Mouse (Mus musculus): ENCODE measurements around the gene P2rx1.

P2rx1 gene

DNA sequence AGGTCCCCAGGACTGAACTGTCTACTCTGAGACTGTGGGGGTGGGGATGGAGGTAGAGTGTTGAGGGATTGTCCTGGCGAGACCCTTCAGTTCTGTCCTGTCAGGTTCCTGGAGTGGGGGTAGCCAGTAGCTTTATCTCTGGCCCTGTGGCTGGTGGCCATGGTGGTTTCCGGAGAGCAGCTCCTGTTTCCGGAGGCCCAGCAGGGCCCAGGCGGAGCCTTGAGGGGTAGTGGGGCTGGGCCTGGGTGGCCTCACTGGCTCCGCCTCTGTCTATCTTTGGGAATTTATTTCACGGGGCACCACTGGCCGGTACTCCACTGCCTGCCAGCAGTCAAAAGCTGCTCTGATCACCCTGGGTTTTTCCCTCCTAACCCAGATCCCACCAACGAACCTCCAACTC, at the start of gene P2rx1:
TSS of gene P2rx1 (plus strand) at position 333 of the 400 bp plus-strand sequence.
- DNase-seq (ENCODE audit: low spot score in 2 of 2), result no peak

DNA sequence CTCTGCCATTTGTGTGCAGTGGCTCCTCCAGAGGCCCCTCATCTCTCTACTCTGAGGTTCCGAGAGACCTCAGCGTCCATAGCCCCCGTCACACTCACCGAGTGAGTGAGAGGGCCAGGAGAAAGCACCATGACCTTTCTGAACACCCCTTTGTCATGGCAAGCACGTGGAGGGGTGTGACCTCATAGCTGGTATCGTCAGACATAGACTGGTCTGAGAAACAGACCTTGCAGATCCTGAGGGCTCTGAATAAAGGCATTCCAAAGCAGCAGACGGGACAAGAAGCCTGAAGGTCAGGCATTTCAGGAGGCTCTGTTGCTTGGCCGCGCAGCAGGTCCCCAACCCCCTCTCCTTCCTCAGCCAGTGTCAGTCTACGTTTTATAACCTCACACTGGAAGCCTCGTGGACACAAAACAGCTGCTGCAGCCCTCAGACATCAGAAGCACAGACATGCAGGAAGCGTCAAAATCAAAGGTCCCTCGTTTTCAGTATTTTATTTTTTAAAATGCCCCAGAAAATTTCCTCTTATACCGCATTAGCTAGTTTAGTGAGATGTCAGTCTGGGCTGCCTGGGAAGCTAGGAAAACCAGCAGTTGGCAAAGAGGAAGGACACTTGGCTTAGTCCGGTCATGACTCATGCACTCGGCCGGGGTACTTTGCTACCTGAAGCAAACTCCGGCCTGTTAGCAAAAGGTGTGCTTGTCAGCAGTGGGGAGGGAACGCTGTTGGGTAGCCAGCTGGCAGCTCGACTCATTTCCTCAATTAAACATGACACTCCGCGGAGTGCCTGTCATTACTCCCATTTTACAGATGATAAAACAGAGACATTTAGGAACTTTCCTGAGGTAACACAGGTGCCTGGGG, 47.5 kb upstream of the P2rx1 start:
- no peak for DNase-seq (ENCODE audit: low spot score in 2 of 2)

DNA sequence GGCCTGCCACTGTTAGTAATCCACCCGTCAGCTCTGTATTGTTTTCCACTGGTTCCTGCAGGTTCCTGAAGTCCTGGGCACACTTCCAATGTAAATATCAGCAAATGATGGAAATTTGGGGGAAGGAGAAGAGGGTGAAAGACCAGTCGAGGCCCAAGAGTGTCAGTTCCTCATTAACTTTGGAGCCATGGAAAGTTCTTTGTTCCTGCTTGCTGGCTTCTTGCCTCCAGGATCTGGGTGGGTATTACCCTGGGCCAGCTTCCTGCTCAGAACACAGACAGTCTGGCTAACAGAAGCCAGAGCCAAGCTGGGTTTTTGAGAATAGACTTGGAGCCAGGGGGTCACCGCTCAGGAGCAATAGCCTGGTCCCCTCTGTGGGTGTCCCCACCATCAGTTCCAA, 46.7 kb upstream of the P2rx1 start:
- DNase-seq (ENCODE audit: low spot score in 2 of 2), result no peak

DNA sequence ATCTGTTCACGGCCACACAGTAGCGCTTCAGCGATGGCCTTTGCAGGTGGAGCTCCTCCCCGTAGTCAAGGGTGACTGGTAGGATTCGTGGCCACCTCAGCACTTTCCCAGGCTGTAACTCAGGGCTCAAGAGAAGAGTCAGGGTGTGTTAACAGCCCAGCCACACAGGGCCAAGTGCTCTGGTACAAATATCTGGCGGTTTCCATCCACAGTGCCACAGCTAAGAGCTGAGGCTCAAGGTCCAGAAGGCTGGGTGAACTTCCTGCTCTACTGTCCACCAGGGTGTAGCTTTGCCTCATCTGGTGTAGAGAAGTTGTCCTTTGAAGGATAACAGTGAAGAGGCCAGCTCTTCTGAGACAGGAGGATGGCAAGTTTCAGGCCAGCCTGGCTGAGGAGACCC, 46.2 kb upstream of the P2rx1 start:
- no peak for DNase-seq (ENCODE audit: low spot score in 2 of 2)

DNA sequence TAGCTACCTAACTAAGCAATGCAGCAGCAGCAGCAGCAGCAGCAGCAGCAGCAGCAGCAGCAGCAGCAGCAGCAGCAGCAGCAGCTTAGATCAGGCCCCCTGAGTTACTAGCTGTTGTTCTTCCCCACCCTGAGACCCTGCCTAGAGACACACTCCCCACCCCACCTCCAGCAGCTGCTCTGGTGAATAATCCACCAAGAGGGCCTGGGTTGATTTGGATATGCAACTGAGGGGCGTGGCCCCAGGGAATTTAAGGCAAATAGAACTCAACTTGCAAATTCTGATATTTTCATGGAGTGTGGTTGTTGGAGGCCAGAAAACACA, 45.8 kb upstream of the P2rx1 start:
- DNase-seq (ENCODE audit: low spot score in 2 of 2), result no peak

DNA sequence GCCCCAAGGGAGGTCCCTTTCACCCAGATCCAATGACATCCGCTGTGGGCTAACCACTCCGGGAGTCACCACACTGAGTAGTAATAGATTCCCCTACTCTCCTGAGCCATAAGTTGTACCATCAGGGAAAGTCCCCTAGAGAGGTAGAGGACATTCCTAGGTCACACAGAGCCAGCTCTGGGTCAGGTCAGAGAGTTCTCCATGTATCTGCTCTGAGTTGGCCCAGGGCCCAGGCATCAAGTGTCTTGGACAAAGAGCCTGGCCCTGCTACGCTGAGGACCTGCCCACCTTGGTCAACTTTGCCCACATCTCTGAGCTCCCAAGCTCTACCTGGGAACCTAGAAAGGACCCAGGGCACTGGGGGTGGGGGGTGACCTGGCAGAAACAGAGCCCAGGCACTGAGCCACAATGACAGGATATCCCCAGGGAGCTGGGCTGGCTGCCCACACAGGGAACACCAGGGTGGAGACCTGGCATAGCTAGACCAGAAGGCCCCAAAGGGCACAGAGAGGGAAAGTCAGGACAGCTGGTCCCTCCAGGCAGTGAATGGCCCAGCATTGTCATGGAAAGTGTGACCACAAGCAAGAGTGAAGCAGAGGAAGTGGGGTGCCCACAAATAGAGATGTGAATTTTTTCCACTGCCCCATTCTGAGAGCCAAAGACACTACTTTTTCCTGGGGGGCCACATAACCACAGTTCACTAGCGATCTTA, 45.3 kb upstream of the P2rx1 start:
- no peak for DNase-seq (ENCODE audit: low spot score in 2 of 2)

DNA sequence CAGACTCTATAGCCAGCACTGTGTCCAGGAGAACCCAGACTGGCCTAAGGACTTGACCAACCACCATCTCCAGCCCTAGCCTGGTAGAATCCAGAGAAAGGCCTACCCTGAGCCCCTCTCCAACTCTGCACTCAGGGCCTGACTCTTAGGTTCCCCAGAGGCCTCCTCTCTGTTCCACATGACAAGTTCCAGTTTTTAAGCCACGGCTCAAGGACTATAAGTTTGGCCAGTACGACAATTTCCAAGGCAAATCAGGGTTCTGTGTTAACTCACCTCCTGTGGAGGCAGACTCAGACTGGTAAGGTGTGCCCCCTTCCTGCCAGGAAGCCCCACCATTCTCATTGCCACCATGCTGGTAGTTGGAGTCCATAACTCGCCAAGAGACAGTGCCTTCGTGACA, 44.7 kb upstream of the P2rx1 start:
- no peak for DNase-seq (ENCODE audit: low spot score in 2 of 2)

DNA sequence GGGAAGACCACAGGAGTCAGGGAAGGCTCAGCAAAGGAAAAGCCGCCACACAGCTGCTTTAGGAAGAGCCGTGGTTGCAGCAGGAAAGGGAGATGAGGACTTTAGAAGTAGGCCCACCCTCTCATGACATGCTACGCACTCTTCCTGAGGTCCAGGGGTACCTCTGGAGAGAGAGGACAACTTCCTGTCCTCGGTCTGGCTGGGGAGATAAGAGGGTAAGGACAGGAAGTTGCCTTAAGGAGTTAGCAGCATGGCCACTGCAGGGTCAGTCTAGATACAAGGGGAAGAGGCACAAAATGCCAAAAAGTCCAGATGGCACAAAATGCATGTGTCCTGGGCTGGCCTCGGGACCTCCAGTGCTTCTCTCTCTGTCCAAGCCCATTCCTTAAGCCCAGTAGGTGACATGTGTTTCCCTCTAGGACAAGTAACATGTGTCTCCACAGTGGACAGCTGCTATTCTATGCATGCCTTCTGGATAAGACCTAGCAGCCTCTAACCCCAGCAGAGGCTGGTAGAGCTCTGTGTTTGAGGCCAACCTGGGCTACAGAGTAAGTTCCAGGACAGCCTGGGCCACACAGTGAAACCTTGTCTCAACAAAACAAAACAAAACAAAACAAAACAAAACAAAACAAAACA, 43.4 kb upstream of the P2rx1 start:
- DNase-seq (ENCODE audit: low spot score in 2 of 2), result no peak

DNA sequence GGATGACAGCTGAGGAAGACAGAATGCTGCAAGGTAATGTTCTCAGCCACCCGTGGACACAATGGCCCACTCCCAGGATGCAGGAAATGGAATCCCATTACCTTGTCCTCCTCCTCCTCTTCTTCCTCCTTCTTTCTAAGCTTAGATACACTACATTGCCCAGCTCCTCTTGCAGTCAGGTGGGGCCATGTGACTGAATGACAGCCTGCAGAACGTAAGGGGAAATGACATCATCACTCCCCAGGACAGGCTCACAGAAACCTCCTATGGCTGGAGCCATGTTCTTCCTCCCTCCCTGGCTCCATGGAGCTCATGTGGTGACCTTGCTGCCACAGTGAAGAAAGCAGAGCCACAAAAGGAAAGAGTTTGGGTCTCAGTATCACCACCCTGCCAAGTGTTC, 41.6 kb upstream of the P2rx1 start:
- no peak for DNase-seq (ENCODE audit: low spot score in 2 of 2)

DNA sequence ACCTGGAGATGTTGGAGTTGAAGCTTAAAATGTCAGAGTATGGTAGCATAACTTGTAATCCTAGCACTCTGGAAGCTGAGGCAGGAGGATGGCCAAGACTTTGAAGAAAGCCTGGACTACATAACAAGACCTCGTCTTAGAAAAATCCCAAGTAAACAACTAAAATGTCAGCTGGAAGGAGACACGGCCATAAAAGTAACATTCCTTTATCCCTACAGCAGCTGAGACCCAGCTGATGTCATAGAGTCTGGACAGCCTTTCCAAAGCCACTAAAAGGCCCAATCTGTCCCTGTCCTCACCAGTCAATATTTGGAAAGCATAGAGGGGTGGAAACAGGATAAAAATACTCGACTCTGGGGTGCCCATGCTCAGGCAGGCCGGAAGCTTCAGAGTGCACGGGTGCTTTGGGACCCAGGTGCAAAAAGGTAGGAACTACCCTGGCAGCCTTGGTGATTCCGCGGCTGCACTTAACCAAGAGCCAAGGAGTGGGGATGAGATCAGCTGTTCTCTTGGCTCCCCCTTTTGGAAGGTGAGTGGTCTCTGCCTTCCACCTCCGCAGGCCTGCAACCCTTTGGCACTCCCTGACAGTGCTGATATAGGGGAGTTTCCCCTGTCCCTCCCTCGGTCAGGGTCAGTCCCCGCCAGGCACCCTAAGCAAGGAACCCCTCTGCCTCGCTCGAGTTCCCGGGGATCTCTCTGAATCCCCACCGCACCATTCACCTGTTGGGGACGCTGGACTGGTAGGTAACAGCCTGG, 38.8 kb upstream of the P2rx1 start:
- DNase-seq (ENCODE audit: low spot score in 2 of 2), result no peak

DNA sequence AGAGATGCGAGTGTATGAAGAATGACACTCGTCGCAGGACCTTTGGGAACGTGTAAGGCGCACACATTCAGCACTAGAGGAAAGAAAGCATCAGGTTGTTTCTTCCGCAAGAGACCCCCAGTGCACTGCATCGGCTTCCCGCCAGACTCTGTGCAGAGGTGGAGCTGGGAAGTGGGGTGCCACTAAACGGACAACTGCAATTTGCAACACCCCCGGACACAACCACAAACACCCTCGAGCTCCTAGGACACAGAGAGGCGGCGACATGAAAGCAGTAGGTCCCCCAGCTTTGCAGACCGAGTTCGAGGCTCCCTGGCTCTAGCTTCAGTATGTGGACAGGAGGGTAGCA, 38.2 kb upstream of the P2rx1 start:
- DNase-seq (ENCODE audit: low spot score in 2 of 2), result no peak

DNA sequence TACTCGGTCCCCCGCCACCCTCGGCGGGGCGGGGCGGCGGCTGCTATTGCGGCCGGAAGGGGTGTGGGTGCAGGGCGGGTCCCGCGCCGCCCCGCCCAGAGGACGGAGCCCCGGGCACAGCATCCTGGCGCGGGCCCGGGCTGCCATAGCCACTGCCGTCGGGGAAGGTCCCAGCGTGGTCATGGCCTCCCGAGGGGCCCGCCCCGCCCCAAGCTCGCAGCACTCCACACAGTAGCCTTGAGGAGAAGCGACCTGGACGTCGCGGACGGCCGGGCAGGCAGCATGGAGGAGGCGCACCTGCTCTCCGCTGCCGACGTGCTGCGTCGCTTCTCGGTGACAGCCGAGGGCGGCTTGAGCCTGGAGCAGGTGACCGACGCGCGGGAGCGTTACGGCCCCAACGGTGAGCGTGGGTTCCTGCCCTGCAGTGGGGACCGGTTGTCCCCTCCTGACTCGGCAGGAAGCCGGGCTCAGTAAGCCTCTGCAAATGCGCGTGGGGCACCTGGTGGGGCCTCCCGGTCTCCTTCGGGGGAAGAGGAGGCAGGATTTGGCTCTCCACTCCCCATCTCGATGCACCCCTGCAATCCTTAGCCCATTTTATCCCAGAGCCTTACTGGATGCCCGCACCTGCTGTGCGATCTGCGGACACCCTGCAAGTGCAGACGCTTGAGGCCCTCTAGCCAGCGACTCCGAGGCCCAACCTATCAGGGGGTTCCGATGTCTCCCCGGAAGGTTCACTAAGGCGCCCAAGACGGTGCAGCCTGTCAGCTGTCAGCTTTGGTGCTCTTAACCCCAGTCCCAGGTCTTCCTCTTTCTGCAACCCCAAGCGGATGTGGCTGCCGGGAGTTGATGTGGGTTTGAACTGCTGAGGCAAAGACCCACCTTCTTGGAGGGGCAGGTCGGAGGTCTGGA, 37.6 kb upstream of the P2rx1 start, which contains the start of gene Atp2a3:
TSS of gene Atp2a3 (plus strand) at position 98 of the 909 bp plus-strand sequence.
- no peak for DNase-seq (ENCODE audit: low spot score in 2 of 2)

DNA sequence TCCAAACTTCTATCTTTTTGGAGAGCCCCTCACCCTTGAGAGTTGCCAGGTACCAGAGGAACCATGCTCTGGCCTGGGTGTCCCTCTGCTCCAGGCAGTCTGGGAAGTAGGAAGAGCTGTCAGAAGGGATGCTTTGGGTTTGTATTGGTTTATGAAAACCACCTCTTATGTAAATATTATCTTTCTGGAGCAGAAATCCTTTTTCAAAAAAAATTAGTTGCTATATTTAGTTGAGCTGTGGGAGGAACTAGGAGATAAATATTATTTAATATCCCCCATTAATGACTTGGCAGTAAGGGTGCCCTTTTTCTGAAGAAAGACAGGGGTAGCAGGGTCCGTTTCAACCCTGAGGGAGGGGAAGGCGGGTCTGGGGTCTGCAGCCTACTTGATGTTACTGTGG, 36.5 kb upstream of the P2rx1 start:
- no peak for DNase-seq (ENCODE audit: low spot score in 2 of 2)

DNA sequence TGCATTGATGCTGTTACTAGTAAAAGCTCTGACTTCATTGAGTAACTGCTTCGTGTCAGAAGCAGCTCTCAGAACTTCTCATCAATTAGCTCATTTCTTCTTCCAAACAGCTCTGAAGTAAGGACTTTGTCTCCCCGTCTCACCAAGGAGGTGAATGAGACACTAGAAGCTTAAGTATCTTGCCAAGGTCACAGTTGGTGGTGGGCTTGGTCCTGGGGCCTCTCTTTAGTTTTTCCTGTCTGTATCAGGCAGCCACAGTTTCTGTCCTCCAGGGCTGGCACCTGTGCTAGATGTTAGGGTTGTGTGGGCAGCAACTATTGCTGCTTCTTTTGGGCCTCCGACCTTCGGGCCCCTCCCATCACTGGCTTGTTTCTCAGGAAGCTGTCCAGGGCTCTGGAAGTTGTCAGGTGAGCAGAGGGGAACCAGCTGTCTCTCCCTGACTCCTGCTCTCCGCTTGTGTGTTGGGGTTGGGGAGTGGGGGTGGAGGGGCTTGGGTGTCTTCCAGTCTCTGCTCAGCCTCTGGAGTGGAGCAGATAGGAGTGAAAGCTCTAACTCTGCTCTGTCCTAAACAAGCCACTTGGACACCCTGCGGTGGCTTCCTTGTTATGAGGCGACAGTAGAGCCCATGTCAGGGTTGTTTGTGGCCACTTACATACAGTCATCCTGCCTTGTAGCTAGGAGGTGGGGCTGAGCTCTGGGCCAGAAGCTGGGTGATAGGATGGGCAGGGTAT, 35.7 kb upstream of the P2rx1 start:
- no peak for DNase-seq (ENCODE audit: low spot score in 2 of 2)

DNA sequence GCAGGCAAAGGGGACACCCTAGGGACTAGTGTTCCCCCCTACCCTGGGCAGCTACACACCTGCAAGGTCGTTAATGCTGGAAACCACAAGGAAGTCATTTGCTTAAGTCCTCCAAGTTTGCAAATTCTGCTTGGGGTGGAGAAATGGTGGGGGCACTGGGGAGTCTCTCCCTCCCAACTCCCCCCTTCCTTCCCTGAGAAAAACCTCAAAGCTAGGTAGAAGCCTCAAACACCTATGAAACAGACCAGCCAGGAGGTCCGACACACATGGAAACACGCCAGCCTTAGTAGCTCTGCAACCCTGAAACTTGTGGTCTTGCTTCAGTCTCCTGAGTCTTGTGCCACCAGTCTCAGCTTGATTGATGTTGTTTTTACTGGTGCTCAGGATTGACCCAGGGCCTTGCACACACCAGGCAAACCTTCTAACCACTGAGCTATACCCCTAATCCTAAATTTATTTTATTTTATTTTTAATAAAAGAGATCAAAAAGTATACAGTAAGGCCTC, 35.1 kb upstream of the P2rx1 start:
- no peak for DNase-seq (ENCODE audit: low spot score in 2 of 2)

DNA sequence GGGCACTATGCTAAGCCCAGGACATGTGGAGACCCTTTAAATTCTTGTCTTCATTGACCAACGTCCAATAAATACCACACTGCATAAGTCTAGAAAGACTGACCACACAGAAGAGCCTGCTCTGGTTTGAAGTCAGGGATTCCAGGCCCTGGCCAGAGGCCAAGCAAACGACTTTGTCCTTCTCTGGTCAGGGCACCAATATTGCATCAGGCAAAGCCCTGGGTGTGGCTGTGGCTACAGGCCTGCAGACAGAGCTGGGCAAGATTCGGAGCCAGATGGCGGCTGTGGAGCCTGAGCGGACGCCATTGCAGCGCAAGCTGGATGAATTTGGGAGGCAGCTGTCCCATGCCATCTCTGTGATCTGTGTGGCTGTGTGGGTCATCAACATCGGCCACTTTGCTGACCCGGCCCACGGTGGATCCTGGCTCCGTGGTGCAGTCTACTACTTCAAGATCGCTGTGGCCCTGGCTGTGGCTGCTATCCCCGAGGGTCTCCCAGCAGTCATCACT, 23.9 kb upstream of the P2rx1 start:
- no peak for DNase-seq (ENCODE audit: low spot score in 2 of 2)

DNA sequence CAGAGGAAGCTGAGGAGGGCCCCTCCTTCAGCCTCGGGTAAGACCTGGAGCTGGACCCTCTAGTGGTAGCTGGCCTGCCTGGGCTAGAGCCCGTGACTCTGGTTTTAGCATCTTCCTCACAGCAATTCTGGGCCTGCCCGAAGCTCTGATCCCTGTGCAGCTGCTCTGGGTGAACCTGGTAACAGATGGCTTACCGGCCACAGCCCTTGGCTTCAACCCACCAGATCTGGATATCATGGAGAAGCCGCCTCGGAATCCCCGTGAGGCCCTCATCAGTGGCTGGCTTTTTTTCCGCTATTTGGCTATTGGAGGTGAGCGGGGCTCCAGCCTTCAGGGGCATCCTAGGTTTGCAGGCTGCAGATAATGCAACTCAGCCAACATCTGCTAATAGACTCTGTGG, 16.4 kb upstream of the P2rx1 start:
- DNase-seq (ENCODE audit: low spot score in 2 of 2), result no peak

DNA sequence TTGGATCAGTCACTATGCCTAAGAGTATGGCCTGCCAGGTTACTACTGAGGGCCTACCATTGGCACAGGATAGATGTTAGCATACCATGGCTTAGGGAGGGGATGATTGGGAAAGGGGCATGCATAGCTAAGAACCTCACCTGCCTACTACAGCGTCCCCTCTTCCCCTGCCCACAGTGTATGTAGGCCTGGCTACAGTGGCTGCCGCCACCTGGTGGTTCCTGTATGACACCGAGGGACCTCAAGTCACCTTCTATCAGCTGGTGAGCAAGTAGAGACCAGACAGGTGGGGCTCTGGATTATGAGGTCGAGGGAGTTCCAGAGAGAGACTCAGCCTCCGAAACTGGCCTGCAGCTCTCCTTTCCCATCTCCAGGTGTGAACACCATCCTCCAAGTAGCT, 15.6 kb upstream of the P2rx1 start:
- no peak for DNase-seq (ENCODE audit: low spot score in 2 of 2)

DNA sequence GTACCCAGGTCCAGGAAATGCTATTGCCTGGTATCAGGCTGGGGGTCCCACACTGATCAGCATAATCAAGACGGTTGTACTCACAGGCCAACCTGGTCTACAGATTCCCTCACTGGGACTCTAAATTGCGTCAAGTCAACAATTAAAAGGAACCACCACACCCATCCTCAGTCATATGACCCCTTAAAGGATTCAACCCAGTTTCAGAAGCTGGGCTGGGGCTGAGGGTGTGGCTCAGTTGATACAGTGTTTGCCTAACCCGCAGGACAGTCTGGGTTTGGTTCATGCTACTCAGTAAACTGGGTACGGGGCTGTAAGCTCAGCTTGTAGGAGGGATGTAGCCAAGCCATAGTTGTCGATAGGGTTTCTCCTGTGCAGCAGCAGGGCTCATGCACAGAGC, 12.2 kb upstream of the P2rx1 start:
- no peak for DNase-seq (ENCODE audit: low spot score in 2 of 2)

DNA sequence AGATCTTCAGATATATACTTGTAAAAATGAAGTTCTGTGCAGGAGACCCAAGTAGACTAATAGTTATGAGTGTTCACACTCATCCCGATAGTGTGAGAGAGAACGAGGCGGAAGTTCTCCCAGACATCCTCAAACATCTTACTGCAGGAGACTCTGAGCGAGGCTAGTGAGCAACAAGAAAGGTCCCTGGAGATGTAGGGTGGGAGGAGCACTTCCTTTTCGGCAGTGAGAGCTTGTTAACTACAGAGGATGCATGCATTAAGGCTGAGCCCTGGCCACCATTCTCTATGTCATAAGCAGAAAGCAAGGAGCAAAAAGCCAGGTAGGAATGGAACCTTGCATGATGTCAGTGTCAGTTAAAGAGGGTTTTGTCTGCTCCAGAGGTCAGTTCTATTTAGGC, 11.7 kb upstream of the P2rx1 start:
- no peak for DNase-seq (ENCODE audit: low spot score in 2 of 2)

All from left cerebral cortex, adult 9 months (tissue).